Mouse (Mus musculus) adrenal gland, postnatal 25 days (tissue): ENCODE results near the gene Pard3b. TPM values are rescaled to one million over a fixed set of nuclear protein-coding genes. Genes with fewer than 3 reads are reported as not detected.
"Not testable (repeated sequence)": the region's sequence is repeated elsewhere in the genome, so short reads cannot be mapped to it uniquely, and the experiment has no call there.

ENCODE experiments used
- DNase-seq: peaks from one replicate; pipeline ENCODE4 v3.0.0; 2021; ENCODE audit warnings: mixed read lengths
- total RNA-seq: library from RNA; stranded (reverse); gene quantifications from 2 replicates; pipeline ENCODE4 v1.2.3, GENCODE M21; 2021

Gene Pard3b
- total RNA-seq, 1 experiment from 2014 or later: 15.7 TPM

- no peak for DNase-seq
Observed at GRCm38 (mm10) chr1:62580314-62580935, 941.8 kb downstream of the Pard3b start.

- DNase-seq: no peak
Observed at GRCm38 (mm10) chr1:62582476-62582875, 943.9 kb downstream of the Pard3b start.

GRCm38 (mm10) chr1:62587536-62587935 is 948.9 kb downstream of the Pard3b start:
- DNase-seq: no peak

- DNase-seq: no peak
Observed at GRCm38 (mm10) chr1:62591296-62592031, 952.8 kb downstream of the Pard3b start.

- no peak for DNase-seq
Observed at GRCm38 (mm10) chr1:62595401-62595800, 956.8 kb downstream of the Pard3b start.

- no peak for DNase-seq
Observed at GRCm38 (mm10) chr1:62597751-62598400, 959.3 kb downstream of the Pard3b start.

GRCm38 (mm10) chr1:62598551-62598950 is 959.9 kb downstream of the Pard3b start:
- DNase-seq: no peak

- not testable (repeated sequence) for DNase-seq
Observed at GRCm38 (mm10) chr1:62604644-62605043, 966.0 kb downstream of the Pard3b start.

- no peak for DNase-seq
Observed at GRCm38 (mm10) chr1:62618109-62618665, 979.6 kb downstream of the Pard3b start.

GRCm38 (mm10) chr1:62619456-62619855 is 980.8 kb downstream of the Pard3b start:
- no peak for DNase-seq

- no peak for DNase-seq
Observed at GRCm38 (mm10) chr1:62622447-62622846, 983.8 kb downstream of the Pard3b start.

GRCm38 (mm10) chr1:62624166-62624565 is 985.5 kb downstream of the Pard3b start:
- DNase-seq: no peak

GRCm38 (mm10) chr1:62624836-62625235 is 986.2 kb downstream of the Pard3b start:
- DNase-seq: no peak

GRCm38 (mm10) chr1:62625332-62625731 is 986.7 kb downstream of the Pard3b start:
- no peak for DNase-seq

GRCm38 (mm10) chr1:62625819-62626505 is 987.3 kb downstream of the Pard3b start:
- DNase-seq: no peak

GRCm38 (mm10) chr1:62629952-62630351 is 991.3 kb downstream of the Pard3b start:
- DNase-seq: no peak

- no peak for DNase-seq
Observed at GRCm38 (mm10) chr1:62631511-62632305, 993.1 kb downstream of the Pard3b start.

GRCm38 (mm10) chr1:62632886-62633285 is 994.3 kb downstream of the Pard3b start:
- DNase-seq: no peak

GRCm38 (mm10) chr1:62635203-62635602 is 996.6 kb downstream of the Pard3b start:
- no peak for DNase-seq

- no peak for DNase-seq
Observed at GRCm38 (mm10) chr1:62636906-62637673, 998.5 kb downstream of the Pard3b start.

GRCm38 (mm10) chr1:62639012-62639411 is 1000.4 kb downstream of the Pard3b start:
- DNase-seq: no peak
